Mouse (Mus musculus): ENCODE results near the gene Ankrd44.

The Ankrd44 gene

DNA sequence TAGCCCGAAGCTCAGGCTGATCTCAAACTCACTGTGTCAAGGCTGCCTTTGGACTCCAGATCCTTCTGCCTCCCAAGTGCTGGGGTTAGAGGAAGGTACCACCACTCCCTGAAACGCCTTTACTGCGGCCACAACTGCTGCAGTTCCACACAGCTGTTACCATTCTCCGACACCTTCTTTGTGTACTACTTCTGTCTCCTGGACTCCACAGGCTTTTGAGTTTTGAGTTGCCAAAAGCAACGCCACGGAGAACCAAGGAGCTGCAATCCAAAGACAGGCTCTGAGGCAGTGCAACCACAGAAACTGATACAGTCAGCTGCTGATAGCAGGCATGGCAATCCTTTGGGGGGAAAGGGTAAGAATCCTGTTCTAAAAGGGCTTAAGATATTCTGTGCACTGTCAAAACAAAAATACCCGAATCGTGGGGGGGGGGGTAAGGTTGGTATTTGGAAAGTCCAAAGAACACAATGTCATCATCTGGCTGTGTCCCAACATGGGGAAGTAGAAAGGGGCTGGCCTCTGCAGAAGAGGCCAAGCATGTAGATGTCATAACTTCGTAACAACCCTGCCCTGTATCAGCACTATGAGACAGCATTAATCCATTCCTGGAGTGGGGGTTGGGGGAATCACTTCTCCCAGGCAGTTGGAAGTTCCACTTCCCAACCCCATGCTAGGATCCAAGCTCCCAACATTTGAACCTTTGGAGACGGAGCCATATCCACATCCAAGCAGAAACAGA, 116.2 kb downstream of the Ankrd44 start:
- DNase-seq (ENCODE audit: low spot score in 2 of 2) = no peak

DNA sequence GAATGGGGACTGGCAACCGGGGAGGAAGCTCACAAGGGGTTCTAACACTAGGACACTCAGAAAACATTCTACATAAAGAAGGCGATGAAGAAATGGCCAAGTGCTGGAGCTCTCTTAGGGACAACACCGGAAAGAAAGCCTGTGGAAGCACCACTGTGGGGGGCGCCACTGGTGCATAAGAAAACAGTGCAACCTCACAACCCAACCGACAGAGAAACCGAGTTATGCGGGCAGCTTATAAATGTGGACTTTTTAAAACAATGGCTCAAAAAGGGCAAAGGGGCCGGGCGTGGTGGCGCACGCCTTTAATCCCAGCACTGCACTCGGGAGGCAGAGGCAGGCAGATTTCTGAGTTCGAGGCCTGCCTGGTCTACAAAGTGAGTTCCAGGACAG, 117.1 kb downstream of the Ankrd44 start:
- DNase-seq (ENCODE audit: low spot score in 2 of 2) = no peak

GRCm38 (mm10) chr1:54808401-54809097, 117.6 kb downstream of the Ankrd44 start:
- no peak for DNase-seq (ENCODE audit: low spot score in 2 of 2)

GRCm38 (mm10) chr1:54807832-54808231, 118.4 kb downstream of the Ankrd44 start:
- no peak for DNase-seq (ENCODE audit: low spot score in 2 of 2)

DNA sequence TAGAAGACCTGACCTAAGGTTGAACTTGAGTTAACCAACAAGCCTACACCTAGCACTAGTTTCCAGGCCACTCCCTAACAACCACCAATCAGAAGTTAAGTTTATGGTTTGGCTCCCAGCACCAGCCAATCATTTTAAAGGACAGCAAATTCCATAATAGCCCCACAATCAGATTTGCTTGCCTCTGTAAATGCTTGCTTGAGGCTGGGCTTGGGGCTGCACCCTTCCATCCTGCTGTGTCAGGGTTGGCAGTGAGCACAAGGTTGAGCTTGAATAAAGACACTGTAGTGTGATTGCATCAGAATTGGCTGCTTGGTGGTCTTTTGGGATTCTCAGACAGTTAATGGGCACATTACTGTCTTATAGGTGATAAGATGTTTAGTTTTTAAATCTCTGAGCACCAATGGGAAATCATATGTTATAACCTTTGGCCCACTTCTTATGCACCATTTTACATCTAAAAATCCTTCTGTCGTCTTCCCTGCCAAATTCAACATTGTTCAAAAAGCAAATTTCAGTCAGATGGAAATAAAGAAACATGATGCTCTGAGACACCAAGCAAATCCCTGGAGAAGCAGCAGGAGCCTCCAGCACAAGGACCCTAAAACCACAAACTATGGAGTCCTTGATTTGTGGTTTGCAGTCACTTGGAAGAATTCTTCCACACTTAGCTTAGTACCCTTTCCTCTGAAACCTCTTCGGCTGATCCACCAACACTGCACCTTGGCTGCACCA, 119.9 kb downstream of the Ankrd44 start:
- no peak for DNase-seq (ENCODE audit: low spot score in 2 of 2)

GRCm38 (mm10) chr1:54804406-54804805, 121.8 kb downstream of the Ankrd44 start:
- no peak for DNase-seq (ENCODE audit: low spot score in 2 of 2)

GRCm38 (mm10) chr1:54802703-54803102, 123.5 kb downstream of the Ankrd44 start:
- DNase-seq (ENCODE audit: low spot score in 2 of 2) = no peak

GRCm38 (mm10) chr1:54801256-54801655, 124.9 kb downstream of the Ankrd44 start:
- no peak for DNase-seq (ENCODE audit: low spot score in 2 of 2)

GRCm38 (mm10) chr1:54799421-54799820, 126.8 kb downstream of the Ankrd44 start:
- no peak for DNase-seq (ENCODE audit: low spot score in 2 of 2)

DNA sequence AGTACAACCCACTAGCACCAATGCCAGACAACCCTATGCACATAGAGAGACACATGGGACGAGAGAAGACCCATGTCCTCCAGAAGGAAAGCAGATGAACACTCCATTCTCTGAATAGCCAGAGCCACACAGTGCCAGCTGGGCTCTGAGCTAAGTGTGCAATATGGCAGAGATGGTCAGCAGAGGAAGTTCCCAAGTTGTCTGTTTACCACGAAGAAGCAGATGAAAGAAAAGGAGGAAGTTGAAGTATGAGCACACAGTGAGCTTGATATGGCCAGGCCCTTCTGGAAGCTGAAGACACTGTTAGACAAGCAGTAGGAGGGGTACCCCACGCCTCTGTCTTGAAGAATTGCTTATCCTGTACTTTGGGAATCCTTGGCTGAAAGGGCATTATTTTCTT, 127.8 kb downstream of the Ankrd44 start:
- DNase-seq (ENCODE audit: low spot score in 2 of 2) = no peak

GRCm38 (mm10) chr1:54794709-54795108, 131.5 kb downstream of the Ankrd44 start:
- no peak for DNase-seq (ENCODE audit: low spot score in 2 of 2)

GRCm38 (mm10) chr1:54791406-54791805, 134.8 kb downstream of the Ankrd44 start:
- DNase-seq (ENCODE audit: low spot score in 2 of 2) = no peak

- DNase-seq (ENCODE audit: low spot score in 2 of 2) = no peak
Observed at GRCm38 (mm10) chr1:54789327-54789960, 136.7 kb downstream of the Ankrd44 start.

DNA sequence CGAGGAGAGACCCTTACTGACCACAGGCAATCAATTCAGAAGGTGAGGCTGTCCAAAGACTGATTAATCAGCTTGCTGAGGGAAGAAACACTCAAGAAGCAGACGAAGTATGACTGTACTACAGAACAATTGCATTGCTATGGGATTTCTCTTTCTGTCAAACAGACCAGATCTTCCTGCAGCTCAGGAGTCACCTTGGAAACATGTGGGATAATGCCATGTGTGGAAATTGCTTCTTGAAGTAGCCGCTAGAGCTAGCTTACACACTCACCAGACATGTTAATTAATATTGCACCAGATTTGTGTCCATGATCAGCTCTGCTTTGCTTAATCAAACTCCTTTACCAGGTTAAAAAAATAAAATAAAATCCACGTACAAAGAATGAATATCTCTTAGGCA, 137.8 kb downstream of the Ankrd44 start:
- no peak for DNase-seq (ENCODE audit: low spot score in 2 of 2)

DNA sequence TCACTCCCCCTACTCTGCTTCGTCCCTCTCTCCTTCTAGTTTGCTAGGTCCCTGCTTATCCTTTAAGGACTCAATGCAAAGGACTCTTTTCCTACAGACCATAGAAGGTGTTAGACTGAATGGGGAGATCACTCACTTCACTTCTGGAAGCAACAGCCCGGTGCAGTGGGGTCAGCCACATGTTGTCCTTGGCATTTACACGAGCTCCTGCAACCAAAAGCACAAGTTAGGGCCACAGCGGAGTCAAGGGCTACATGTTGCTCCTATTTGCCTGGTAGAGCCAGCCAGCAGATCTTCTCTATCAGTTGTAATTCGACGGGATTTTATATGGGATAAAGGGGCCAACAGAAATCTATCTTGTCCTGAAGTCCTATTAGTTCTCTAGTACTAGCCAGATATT, 148.0 kb downstream of the Ankrd44 start:
- DNase-seq (ENCODE audit: low spot score in 2 of 2) = no peak

DNA sequence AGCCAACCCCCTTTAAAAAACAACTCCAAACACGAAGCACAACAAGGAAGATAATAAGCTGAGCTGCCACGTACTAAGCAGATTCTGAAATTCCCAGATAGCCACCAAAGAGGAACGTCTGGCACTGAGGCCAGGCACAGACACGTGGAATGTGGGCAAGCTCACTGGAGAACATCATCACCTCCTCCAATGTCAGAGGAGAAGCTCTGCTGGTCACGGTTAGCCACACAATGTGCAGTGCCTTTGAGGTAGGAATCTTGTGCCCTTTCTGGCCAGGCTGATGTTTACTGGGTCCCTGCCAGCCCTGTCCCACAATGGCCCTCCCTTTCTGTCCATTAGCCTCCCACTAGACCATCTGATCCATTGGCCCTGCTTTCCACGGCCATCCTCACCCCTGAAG, 149.1 kb downstream of the Ankrd44 start:
- no peak for DNase-seq (ENCODE audit: low spot score in 2 of 2)

DNA sequence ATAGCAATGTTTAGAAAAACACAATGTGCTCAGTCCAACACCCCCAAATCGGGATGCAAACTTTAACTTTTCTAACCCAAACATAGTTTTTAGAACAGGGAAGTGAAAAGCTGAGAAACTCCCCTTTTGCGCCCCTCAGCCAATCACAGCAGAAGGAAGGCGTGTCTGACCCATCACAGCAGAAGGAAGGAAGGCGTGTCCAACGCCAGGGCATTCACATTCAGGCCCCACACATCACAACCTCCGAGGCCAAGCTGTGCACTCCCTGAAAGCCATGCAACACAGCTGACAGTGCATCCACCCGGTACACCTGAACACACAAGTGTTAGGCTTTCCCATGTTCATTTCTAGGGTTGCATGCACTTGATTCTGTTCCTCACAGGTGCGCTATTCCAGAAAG, 150.1 kb downstream of the Ankrd44 start:
- DNase-seq (ENCODE audit: low spot score in 2 of 2) = no peak

DNA sequence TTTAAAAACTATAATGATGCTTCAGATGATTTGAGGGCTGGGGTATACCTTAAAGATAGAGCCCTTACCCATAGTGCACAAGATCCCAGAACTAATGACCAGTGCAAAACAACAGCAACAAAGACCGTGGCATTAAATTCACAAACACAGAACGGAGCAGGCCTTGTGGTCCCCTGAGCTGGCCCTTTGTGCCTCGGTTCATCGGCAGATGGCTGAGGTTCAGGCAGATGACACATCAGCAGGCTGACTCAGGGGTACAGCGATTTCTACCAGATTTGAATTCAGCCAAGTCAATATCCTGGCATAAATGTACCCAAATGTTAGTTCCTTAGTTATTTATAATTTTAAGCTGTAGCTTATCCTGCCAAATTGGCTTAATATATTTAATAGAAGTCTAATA, 153.3 kb downstream of the Ankrd44 start:
- DNase-seq (ENCODE audit: low spot score in 2 of 2) = no peak

GRCm38 (mm10) chr1:54771471-54771870, 154.7 kb downstream of the Ankrd44 start:
- no peak for DNase-seq (ENCODE audit: low spot score in 2 of 2)

DNA sequence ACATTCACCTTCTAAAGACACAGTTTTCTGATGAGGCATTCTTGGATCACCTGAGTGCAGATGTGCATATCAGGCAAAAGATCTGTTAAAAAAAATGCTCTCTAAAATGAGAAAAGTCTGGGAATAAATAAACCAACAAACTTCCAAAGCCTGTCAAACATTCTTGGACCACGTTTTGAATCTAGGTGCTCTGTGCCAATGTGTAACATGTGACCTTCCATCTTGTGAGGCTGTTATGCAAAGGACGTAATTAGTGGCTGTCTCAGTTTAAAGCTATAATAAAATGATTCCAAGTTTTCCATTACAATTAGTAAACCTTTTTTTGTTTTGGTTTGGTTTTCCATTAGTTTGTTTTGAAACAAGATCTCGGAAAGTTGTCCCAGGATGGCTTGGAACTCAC, 159.0 kb downstream of the Ankrd44 start:
- no peak for DNase-seq (ENCODE audit: low spot score in 2 of 2)

GRCm38 (mm10) chr1:54765632-54766238, 160.5 kb downstream of the Ankrd44 start:
- DNase-seq (ENCODE audit: low spot score in 2 of 2) = no peak
